Mouse (Mus musculus): ENCODE measurements around the gene Gch1.
"Not testable (repeated sequence)": the region's sequence is repeated elsewhere in the genome, so short reads cannot be mapped to it uniquely, and the experiment has no call there.

The Gch1 gene

DNA sequence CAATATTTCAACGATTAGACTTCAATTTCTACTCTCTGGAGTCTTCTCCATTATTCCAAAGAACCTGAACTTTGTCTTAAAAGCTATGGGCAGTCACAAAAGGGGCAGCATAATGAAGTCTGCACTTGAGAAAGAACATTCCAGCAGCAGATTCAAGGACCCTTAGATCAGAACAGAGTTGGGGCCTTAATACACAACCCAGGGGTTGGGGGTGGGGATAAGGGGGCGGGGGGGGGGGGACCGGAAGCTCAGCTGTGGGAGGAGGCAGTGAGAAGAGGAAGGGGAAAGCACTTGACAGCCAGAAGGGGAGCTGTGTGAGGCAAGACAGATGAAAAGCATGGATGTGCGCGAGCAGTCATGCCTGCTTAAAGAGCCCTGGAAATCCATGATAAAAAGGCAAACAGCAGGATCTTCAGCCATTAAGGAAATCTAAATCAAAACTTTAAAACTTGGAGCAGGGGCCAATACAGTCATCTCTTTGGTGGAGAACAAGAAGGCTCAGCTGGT is 27.2 kb downstream of the Gch1 start:
- no peak for DNase-seq

DNA sequence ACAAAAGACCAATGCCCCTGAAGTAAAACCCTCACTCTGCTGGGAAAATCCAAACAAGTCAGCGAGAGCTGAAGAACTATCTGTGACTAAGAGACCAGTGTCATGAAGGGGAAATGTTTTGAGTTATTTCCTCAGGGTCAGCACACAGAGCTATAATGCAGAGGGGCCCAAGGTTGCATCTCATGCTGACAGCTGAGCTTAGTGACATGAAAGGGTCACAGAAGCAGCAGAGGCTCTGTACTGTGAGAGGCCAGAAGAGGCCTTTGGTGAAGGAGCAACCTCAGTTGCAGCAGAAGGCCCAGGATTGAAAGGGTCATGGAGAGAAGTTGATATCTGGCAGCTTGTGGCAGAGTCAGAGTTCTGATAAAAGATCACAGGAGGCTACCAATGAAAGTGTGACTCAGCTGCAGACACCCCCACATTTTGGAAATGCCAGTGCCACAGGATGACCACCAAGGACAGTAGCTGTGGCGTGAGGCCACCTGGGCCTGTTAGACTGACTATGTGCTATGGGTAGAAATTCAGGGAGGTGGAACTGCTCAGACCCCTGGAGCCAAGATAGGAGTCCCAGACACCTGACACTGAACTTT is 29.1 kb downstream of the Gch1 start:
- no peak for DNase-seq

DNA sequence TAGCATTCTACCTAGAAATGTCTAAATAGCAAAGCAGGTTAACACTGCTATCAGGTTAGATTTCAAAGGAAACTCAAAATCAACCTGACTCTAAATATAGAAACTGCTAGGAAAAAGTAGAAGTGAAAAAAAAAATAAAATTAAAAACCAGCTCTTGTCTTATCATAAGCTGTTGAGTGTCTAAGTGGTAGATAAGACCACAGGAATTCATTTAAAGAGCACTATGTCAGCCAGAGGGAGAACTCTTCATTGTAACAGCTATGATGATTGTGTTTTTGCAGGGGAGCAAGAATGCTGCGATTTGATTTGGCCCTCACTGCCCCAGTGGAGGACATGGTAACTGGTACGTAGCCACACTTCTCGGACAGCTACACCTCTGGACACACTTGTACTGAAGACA is 34.9 kb downstream of the Gch1 start:
- DNase-seq, result no peak

DNA sequence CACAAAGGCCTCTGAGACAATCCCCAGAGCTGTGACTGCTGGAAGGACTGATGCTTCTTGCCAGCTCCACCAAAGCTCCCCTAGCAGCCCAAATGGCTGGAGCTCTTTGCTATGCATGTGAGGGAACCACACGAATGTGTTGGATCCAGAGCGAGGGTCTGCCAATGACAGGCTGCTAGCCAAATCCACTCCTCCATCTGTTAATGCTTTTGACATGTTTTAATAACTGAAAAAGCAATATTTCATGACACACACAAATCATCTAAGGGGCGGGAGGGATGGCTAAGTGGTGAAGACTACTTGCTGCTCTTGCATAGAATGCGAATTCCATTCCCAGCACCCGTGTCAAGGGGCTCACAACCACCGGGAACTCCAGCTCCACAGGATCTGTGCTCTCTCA is 37.9 kb downstream of the Gch1 start:
- no peak for DNase-seq

DNA sequence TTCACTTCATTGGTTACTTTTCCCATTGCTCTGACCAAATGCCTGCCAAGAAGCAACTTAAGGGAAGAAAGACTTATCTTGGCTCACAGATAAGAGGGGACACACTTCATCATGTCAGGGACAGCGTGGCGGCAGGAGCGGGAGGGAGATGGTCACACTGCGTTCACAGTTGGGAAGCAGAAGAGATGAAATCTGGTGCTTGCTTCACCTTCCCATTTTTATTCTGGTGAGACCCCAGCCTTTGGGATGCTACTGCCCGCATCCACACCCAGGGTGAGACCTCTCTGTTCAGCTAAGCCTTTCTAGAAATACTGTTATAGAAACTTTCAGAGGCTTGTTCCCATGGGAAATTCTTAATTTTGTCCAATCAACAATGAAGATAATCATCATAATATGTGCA is 44.9 kb downstream of the Gch1 start:
- DNase-seq, result no peak

DNA sequence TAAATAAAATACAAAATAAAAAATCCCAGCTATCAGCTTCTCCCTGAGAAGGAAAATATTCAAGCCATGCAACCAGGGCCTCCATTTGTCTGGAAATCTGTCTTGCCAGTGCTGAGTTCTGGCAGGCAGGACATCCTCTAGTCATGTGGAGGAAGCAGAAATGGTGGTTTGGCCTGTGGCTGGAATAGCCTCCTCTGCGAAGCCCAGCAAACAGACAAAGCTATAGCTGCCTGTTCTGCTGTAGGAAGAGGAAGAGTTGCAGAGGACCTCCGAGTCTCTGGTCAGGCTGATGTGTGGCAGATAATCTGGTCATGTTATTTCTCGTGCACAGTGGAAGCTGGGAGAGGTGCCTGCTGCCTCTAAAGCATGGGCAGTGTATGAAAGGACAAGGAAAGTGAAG is 50.4 kb downstream of the Gch1 start:
- DNase-seq, result no peak

DNA sequence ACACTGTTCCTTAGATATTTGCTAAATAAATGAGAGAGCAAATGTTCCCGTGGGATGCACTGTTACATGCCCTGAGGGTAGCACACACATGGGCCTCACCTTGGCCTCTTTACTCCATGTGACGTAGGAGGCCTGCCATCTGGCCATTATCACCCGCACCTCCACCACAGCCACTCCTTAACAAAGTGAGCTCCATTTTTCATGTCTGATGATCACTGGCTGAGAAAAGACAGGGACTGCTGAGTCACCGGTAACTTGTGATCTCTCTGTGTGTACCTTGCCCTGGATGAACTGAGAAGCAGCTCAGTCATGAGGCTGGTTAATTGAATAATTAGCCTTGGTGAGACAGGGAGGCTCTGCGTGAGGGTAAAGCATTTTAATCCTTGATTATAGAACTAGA is 52.6 kb downstream of the Gch1 start:
- DNase-seq, result no peak

DNA sequence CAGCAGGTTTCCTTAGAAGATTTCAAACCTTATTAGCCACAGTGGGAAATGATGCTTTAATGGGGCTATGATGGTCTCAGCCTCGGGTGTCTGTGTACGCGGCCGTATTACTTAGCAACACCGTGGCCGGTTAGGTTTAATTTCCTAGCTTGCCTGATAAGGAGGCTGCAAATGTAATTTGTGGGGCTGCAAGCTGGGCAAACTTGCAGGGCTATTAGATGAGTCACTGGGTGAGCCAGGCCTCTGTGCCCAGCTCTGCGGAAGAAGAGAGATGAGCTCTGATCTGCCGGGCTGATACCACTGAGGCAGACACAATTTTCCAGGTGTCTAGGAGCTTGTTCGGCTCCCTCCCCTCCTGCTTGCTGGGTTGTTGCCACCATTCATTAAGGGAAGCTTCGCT is 55.3 kb downstream of the Gch1 start:
- no peak for DNase-seq

DNA sequence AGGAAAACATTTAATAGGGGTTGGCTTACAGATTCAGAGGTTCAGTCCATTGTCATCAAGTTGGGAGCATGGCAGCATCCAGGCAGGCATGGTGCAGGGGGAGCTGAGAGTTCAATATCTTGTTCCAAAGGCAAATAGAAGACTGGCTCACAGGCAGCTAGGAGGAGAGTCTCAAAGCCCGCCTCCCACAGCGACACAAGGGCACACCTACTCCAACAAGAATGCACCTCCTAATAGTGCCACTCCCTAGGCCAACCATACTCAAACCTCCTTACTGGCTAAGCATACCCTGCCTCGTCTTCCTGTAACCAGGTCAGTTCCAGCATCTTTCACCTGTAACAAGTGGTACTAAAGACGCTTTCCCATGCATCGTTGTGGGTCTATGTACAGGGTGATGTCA is 61.2 kb downstream of the Gch1 start:
- no peak for DNase-seq

DNA sequence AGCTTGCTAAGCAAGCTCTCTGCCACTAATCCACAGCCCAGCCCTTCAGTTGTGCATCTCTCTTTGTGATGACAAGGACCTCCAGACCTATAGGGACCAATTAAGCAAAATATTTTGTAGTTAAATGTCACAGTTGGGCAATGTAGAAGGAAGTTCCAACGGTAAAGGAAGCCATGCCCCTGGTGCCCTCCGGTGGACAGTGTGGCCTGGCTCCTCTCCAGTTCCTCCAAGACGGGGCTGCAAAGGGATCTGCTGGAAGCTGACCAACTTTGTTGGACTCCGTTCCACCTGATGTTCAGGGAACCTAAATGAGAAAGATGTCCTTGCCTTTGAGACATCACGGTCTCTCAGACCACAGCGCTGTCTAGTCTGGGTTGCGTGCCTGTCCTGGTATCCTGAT is 71.7 kb downstream of the Gch1 start:
- DNase-seq, result no peak

DNA sequence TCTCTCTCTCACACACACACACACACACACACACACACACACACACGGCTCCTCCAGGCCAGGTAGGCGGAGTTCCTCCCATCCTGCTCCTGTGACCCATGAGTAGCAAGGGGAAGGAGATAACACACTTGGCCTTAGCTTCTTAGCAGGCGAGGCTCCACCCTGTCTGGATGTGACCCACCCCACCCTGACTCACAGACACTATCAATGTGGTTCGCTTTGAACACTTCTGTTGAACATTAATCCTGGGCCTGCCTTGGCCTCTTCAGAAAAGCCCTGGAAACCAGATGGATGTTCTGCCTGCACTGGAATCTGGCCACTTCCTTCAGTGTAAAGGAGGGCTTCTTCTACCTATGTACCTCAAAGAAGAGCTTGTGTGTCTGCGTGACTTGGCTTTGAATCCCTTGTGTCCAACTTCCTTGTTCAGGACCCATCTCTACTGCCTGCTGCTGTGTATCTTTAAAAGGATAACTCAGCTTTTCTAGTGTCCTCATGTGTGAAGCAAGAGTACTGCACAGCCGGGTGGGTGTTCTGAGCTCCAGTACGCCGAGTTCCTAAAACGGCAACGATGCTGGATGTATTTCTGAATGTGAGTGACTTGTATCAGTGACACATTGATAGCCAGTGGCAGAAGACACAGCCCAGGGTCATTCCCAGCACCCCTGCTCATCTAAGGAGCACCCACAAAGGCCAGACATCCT is 73.0 kb downstream of the Gch1 start:
- DNase-seq, result no peak

DNA sequence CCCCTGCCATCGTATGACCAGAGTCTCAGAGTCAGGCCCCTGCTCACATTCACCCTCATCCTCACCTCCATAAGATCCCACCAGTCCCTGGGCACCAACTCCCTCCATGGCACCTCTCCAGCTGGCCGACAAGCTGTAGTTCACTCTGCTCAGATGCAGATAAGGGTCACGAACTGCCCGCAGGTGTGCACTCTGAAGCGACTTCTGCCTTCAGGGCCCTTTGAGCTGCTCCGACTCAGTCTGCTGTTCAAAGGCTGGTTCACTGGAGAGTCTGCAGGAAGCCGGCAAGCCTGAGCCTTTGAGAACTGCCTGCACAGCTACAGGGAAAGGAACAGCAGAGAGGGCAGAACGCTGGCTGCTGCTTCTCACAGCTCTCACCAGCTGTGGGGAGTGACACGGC is 74.1 kb downstream of the Gch1 start:
- no peak for DNase-seq

DNA sequence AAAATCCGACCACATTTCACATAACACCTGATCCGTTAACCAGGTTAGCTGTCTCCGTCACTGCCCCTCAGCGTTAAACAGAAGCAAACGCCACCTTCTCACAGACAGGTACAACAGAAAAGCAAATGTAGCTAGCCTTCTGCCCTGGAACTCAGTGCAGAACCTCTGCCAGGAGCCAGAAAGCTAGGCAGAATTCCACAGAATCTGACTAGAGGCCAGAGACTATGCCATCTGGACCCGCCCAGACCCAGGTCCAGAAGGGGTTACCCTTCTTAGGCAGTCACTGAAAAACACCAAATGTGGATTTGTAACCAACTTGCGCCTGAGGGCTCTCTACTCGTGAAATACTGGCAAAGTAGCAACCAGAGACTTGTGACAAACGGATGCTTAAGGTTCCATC is 77.9 kb downstream of the Gch1 start:
- DNase-seq, result no peak

DNA sequence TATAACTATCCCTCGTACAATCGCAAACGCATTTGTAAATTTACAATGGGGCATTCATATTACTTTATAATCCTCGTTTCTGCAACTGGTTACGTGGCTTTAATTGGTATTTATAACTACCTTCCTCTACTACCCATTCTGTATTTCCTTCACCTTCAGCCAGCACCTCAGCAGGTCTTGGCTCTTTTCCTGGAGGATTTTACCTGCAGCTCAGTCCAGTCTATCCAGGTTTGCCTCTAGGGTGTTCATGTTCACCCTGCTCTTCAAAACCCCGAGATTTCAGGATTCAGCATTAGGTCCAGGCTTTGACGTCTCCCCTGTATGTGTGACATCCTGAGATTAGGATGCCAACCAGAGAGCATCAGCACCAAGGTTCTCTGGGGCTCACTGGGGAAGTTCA is 78.8 kb downstream of the Gch1 start:
- not testable (repeated sequence) for DNase-seq

DNA sequence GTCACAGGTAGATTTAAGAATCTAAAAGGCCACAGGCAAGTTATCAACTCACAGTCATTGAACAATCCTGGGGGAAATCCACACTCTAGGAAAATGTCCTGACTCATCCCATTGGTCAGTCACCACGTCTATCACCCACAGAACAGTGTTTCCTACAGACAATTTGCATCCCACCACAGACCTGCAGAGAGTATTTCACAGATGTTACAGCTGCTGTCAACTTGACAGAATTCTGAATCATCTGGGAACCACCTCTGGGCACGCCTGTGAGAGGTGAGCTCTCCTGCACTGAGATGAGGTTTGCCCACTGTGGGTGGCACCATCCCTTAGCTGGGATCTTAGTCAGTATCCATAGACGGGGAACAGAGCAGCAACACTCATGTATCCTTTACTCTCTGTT is 81.8 kb downstream of the Gch1 start:
- no peak for DNase-seq

DNA sequence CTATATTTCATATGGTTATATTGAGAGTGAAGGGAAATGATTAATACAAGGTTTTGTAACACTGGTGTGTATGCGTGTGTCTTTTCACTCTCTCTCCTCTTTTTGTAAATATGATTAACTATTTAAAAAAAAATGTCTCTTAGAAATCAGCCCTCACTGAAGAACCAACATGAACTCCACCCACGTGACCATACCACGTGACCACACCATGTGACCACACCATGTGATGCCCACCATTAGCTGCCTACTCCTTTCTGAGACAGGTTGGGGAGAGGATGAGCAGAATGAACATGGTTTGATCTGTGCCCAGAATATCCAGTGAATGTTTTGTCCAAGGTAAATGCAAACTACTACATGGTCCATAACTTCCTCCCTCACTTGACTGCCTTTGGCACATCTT is 83.5 kb downstream of the Gch1 start:
- no peak for DNase-seq

DNA sequence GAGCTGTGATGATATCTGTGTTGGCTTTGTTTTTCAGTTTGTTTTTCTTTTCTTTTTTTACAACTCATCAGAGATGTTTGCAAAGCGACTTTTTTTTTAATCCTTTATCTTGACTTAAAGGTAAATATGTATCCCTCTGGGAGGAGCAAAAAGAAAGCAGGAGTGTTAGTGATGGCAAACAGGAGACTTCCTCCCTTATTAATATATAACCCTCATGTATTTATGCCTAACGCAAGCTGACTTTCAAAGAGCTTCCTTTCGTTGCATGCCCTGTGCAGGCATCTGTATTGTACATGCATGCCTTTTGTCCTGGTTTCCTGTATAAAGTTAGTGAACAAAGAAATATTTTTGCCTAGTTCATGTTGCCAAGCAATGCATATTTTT is 84.0 kb downstream of the Gch1 start:
- no peak for DNase-seq

DNA sequence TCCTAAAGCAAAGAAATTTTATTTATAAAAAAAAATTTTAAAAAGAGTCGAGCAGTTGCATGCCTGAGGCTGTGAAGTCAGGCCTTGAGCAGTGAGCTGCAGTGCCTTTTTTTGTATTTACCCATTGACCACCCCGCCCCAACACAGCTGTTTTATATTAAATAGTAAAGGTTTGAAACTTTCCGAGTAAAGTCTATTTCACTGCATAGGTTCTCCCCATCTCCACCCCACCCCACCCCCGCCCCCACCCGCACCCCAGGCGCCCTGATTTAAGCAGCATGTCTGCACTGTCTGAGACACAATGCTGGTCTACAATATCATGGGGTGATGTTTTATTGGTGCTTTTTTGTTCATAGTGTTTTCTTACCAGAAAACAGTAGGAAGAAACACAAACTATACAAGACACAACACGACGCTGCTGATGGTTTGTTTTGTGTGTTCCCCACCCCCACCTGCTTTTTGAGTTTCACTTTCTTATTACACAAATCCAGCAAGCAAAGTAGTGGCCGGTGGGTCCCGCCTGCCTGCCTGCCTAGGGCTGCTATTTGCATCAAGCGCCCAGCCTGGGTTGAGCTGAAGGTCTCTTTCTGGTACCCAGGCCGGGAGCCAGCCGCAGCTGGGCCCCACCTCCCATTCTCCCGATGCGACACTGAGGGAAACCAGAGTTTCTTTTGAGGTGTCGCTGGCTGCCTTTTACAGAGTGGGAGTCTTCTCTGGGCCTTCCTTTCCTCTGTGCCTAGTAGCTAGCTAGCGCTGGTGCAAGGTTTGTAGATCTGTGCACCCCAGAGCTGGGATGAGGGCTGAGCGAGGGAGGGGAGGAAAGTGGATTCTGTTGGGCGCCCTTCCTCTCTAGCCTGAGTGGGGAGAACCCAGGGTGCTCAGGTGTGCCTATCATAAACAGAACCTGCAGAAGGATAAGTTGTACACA is 84.7 kb downstream of the Gch1 start:
- DNase-seq, result no peak
